Mouse (Mus musculus) lung, embryonic 16.5 days (tissue): ENCODE data around the gene Cldn4. TPM values are rescaled to one million over a fixed set of nuclear protein-coding genes. Genes with fewer than 3 reads are reported as not detected.
"Not testable (repeated sequence)": the region's sequence is repeated elsewhere in the genome, so short reads cannot be mapped to it uniquely, and the experiment has no call there.

ENCODE experiments used
- ATAC-seq: fragments of 200-750 bp; cut with Nextera tagmentation; 2 replicates; pipeline ENCODE4 v1.8.0; 2017; ENCODE audit warnings: low read depth, mild to moderate bottlenecking, moderate library complexity
- H3K27ac ChIP-seq: fragments of 300-500 bp; sonication (generic); 2 replicates; pipeline ENCODE4 v1.5.1; 2014; ENCODE audit warnings: mild to moderate bottlenecking, control low read depth, low read length
- H3K27me3 ChIP-seq: fragments of 300-500 bp; sonication (generic); 2 replicates; pipeline ENCODE4 v1.6.1; 2014; ENCODE audit warnings: low read depth, low read length, mixed read lengths; ENCODE audit not compliant: control insufficient read depth, insufficient read depth
- H3K36me3 ChIP-seq: fragments of 300-500 bp; sonication (generic); 2 replicates; pipeline ENCODE4 v1.6.1; 2014; ENCODE audit warnings: low read length; ENCODE audit not compliant: control insufficient read depth, insufficient read depth
- H3K4me1 ChIP-seq: fragments of 300-500 bp; sonication (generic); replicated peaks from 2 replicates; pipeline ENCODE4 v1.6.1; 2014; ENCODE audit warnings: low read length, mixed read lengths; ENCODE audit not compliant: control insufficient read depth, insufficient read depth
- H3K4me2 ChIP-seq: fragments of 300-500 bp; sonication (generic); 2 replicates; pipeline ENCODE4 v1.6.1; 2014; ENCODE audit warnings: low read depth, low read length, control low read depth
- H3K4me3 ChIP-seq: fragments of 300-500 bp; sonication (generic); 2 replicates; pipeline ENCODE4 v1.5.1; 2014; ENCODE audit warnings: mild to moderate bottlenecking, low read length, control low read depth
- H3K9ac ChIP-seq: fragments of 300-500 bp; sonication (generic); 2 replicates; pipeline ENCODE4 v1.6.1; 2014; ENCODE audit warnings: low read length, control low read depth
- H3K9me3 ChIP-seq: fragments of 300-500 bp; sonication (generic); 2 replicates; pipeline ENCODE4 v1.6.1; 2016; ENCODE audit warnings: low read length; ENCODE audit not compliant: control insufficient read depth
- WGBS: fragments of 180-500 bp; shearing (Covaris S2); extraction: QIAGEN DNeasy Blood & Tissue Kit; methylation state at CpG from one replicate; pipeline ENCODE4 v1.1.7; 2014; 5-methylcytosine and 5-hydroxymethylcytosine counted together
- polyA plus RNA-seq: library from polyadenylated mRNA; unstranded; fragments of >200 nt; fragmentation: Nextera tagmentation; extraction: Ambion mirVana; gene quantifications from 2 replicates; pipeline ENCODE4 v1.2.1, GENCODE M21; 2015

Cldn4 gene
- polyA plus RNA-seq, 1 experiment from 2014 or later = 33.0 TPM

DNA sequence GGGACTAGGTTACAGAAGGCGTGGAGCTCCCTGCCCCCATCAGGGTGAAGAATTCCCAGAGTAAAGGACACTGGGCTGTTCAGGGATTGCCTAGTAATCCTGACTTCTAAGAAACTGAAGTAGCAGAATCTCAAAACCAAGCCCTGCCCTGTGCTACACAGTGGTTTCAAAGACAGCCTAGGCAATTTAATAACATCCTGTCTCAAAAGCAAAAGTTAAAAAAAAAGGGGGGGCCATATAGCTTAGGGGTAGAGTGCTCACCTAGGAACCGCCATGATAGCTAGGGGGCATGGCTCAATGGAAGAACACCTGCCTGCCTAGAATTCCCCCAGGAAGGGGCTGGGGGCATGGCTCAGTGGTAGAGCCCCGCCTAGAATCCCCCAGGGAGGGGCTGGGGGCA, 7.7 kb downstream of the Cldn4 start:
- ATAC-seq = no peak
- H3K9ac ChIP-seq = no peak overlapping the region
- no peaks in the 10 kb centered on the region for H3K27me3 ChIP-seq
- peaks cover 4% of the 10 kb centered on the region; the same call in 1 of the 2 replicates for H3K36me3 ChIP-seq
- no peaks in the 10 kb centered on the region for H3K4me1 ChIP-seq
- H3K27ac ChIP-seq = no peak overlapping the region
- WGBS = 79% methylated on average over 3 of the region's 3 CpGs
- no peak overlapping the region for H3K4me2 ChIP-seq
- no peak overlapping the region for H3K4me3 ChIP-seq
- no peaks in the 10 kb centered on the region for H3K9me3 ChIP-seq

DNA sequence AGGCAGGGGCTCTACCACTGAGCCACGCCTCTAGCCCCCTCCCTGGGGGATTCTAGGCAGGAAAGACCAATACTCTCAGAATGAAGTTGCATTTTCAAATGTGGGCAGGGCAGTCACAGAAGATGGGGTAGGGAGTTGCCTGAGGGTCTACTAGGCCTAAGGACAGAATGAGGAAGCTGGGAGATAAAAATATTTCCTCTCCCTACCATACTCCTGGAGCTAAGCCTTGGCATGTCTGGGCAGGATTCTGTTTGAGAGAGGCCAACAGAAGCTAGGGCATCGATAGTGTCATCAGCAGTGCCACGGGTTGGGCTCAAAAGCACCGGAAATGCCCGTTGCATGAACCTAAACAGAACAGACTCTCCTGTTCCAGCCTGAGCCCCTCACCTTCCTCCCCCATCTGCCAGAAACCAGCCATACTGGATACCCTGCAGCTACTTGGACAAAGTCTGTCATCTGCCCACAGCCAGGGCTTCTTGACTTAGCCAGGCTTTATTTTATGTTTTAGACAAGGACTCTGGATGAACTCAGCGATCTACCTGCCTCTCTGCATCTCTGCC, 10.0 kb downstream of the Cldn4 start:
- Histone ChIP-seq H3K9ac (no peak overlapping the region), H3K9me3 (no peaks in the 10 kb centered on the region), H3K27ac (no peak overlapping the region), H3K4me2 (no peak overlapping the region), H3K27me3 (no peaks in the 10 kb centered on the region), H3K4me1 (no peaks in the 10 kb centered on the region; the same call in 1 of the 2 replicates), H3K36me3 (peaks cover 4% of the 10 kb centered on the region; the same call in 1 of the 2 replicates), H3K4me3 (no peak overlapping the region)
- 81% methylated on average over 6 of the region's 6 CpGs for WGBS
- no peak for ATAC-seq

DNA sequence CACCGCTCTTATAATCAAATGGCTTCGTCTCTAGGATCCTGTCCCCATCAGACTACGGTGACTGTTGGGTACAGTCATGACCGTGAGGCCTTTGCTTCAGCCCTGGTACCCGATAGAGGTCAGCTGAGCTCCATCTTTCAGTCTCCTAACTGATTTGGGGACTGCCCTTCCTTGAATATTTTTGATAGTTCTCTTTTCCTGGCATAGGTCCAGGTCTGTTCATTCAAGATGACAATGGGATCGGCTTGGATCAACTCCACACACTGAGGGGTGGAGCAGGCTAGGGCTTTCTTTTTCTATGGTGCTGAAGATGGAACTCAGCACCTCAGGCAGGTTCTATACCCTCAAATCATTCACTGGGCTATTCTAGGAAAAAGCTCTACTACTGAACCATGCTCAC, 10.7 kb downstream of the Cldn4 start:
- Histone ChIP-seq H3K9me3 (no peaks in the 10 kb centered on the region), H3K36me3 (peaks cover 4% of the 10 kb centered on the region; the same call in 1 of the 2 replicates), H3K4me3 (no peak overlapping the region), H3K9ac (no peak overlapping the region), H3K27ac (no peak overlapping the region), H3K4me1 (no peaks in the 10 kb centered on the region; the same call in 1 of the 2 replicates), H3K4me2 (no peak overlapping the region), H3K27me3 (no peaks in the 10 kb centered on the region)
- no peak for ATAC-seq
- 87% methylated on average over 6 of the region's 6 CpGs for WGBS

DNA sequence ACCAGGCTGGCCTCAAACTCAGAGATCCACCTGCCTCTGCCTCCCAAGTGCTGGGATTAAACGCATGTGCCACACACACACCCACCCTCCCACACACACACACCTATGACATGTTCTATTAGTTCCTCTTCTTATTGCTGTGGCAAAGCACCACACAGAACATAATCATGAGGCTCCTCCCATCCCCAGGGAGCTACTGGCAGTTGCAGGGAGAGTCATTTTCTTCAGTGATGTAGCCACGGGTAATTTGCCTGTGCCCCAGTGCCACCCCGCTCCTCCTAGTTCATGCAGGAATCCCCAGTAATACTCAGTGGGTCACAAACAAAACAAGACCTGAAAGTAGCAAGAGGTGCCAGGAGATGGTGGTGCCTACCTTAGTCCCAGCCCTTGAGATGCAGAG, 12.1 kb downstream of the Cldn4 start:
- Histone ChIP-seq H3K4me3 (no peak overlapping the region), H3K9me3 (no peaks in the 10 kb centered on the region), H3K4me2 (no peak overlapping the region), H3K27me3 (no peaks in the 10 kb centered on the region), H3K9ac (no peak overlapping the region), H3K36me3 (no peaks in the 10 kb centered on the region), H3K27ac (no peak overlapping the region), H3K4me1 (no peaks in the 10 kb centered on the region; the same call in 1 of the 2 replicates)
- no peak for ATAC-seq
- WGBS = 78% methylated on average over 3 of the region's 3 CpGs

DNA sequence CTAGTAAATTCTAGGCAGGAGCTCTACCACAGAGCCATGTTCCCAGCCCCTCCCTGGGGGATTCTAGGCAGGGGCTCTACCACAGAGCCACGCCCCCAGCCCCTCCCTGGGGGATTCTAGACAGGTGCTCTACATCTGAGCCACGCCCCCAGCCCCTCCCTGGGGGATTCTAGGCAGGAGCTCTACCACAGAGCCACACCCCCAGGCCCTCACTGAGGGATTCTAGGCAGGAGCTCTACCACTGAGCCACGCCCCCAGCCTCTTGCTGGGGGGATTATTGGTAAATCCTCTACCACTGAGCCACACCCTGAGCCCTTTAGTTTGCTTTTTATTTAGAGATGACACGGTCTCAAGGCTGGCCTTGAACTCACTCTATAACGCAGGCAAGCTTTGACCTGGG, 13.0 kb downstream of the Cldn4 start:
- 90% methylated on average over 5 of the region's 5 CpGs for WGBS
- not testable (repeated sequence) for H3K27ac ChIP-seq, H3K27me3 ChIP-seq, ATAC-seq, H3K4me1 ChIP-seq, H3K36me3 ChIP-seq, H3K9me3 ChIP-seq, H3K4me3 ChIP-seq, H3K4me2 ChIP-seq, H3K9ac ChIP-seq

DNA sequence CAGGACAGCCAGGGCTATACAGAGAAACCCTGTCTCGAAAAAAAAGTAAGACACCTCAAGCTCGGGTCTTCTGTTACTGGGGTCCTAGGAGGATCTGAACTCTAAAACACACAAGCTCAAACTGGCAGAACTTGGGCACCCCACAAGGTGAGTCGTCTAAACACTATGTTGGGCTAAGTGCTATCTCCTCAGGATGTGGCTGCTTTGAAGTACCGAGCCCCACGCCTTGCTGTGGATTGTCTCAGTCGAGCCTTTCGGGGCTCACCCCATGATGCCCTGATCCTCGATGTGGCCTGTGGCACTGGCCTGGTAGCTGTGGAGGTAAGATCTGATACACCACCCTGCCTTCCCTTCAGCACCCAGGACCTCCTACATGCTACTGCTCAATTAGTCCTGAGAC, 13.5 kb downstream of the Cldn4 start:
- no peak for ATAC-seq
- WGBS = 85% methylated on average over 8 of the region's 8 CpGs

DNA sequence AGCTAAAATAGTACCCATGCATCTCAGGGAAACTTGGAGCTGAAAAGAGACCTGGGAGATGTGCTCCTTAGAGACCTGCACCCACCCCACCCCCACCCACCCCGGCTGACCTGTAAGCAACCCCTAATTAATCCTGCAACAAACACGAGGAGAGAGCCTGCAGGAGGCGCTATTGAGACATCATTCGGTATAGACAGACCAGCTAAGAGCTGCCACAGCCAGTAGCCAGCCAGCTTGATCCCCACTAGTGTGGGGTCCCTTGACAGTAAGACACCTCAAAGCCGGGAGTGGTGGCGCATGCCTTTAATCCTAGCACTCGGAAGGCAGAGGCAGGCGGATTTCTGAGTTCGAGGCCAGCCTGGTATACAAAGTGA, 13.8 kb downstream of the Cldn4 start:
- Histone ChIP-seq H3K4me2 (peak overlapping the region; percentile 82), H3K9me3 (no peaks in the 10 kb centered on the region), H3K9ac (peak overlapping the region; percentile 74), H3K27me3 (no peaks in the 10 kb centered on the region), H3K36me3 (no peaks in the 10 kb centered on the region), H3K27ac (no peak overlapping the region), H3K4me3 (peak overlapping the region; percentile 67), H3K4me1 (no peaks in the 10 kb centered on the region; the same call in 1 of the 2 replicates)
- 43% methylated on average over 9 of the region's 9 CpGs for WGBS
- ATAC-seq = peak; percentile 47

More for the DNA sequence above, 13.5 kb downstream of the Cldn4 start:
- H3K4me2 ChIP-seq = peak overlapping the region; percentile 82; the same call in 1 of the 2 replicates
- no peaks in the 10 kb centered on the region for H3K36me3 ChIP-seq
- no peaks in the 10 kb centered on the region for H3K27me3 ChIP-seq
- H3K9ac ChIP-seq = no peak overlapping the region
- no peaks in the 10 kb centered on the region; the same call in 1 of the 2 replicates for H3K4me1 ChIP-seq
- H3K4me3 ChIP-seq = no peak overlapping the region
- no peak overlapping the region for H3K27ac ChIP-seq
- H3K9me3 ChIP-seq = no peaks in the 10 kb centered on the region

DNA sequence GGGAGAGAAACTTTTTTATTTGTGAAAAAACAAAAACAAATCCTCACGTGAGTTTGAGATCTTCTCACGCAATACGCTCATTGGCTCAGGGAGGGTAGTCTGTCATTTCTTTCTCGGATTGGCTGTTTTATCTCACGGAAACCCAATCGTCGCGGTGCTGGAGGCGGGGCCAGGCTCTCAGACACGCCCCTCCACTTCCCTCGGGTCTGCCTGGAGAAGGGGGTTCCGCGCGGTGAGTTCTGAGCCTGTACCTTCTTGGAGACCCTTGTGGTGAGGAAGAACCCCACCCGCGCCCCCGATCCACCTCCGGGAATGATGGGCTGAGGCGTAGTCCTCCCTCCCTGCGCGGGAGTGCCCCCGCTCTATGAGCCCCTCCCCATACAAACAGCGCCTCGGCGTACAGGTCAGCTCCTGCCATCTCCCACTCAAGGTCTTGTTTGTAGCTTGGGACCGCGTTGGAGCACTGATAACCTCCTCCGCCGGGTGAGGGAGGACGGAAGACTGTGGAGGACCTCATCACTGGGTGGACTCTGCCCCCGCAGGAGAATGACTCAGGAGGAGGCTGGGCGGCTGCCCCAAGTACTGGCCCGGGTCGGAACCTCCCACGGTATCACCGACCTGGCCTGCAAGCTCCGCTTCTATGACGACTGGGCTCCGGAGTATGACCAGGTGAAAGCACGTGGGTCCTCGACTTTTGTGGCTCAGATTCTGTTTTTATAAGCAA, 14.4 kb downstream of the Cldn4 start, which contains the start of gene Mettl27:
TSS of gene Mettl27 (plus strand) at position 190 of the 724 bp plus-strand sequence.
- Histone ChIP-seq H3K4me1 (no peaks in the 10 kb centered on the region; the same call in 1 of the 2 replicates), H3K27ac (peak within 1 kb of the TSS; percentile 65), H3K4me2 (peak within 1 kb of the TSS; percentile 82), H3K36me3 (no peaks in the 10 kb centered on the region), H3K4me3 (peak within 1 kb of the TSS; percentile 67), H3K9ac (peak within 1 kb of the TSS; percentile 74), H3K27me3 (no peaks in the 10 kb centered on the region), H3K9me3 (no peaks in the 10 kb centered on the region)
- WGBS = under 1% methylated on average over 41 of the region's 41 CpGs
- ATAC-seq = peak; percentile 98

DNA sequence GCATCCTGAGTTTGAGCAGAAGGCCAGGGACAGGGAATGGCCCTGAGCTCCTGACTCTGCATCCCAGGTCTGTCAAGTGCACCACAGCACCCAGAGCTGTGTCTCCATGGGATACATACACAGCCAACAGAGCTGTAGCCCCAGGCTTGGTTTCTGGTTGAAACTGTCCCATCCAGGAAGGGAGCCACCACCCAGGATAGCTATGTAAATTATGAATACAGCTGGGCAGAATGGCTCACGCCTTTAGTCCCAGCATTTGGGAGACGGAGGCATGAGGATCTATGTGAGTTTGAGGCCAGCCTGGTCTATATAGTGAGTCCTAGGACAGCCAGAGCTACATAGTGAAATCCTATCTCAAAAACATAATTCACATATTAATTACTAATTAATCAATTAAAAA, 16.7 kb downstream of the Cldn4 start:
- no peak for ATAC-seq
- Histone ChIP-seq H3K9me3 (no peaks in the 10 kb centered on the region), H3K4me1 (no peaks in the 10 kb centered on the region; the same call in none of the 2 replicates), H3K9ac (no peak overlapping the region), H3K36me3 (no peaks in the 10 kb centered on the region), H3K27me3 (no peaks in the 10 kb centered on the region), H3K27ac (no peak overlapping the region), H3K4me3 (no peak overlapping the region), H3K4me2 (no peak overlapping the region)
- 85% methylated on average over 2 of the region's 2 CpGs for WGBS
